Mouse (Mus musculus) CH12.LX (cell line): ENCODE data around the gene Fpr2. TPM values are rescaled to one million over a fixed set of nuclear protein-coding genes. Genes with fewer than 3 reads are reported as not detected.

Experiments
- DNase-seq: peaks from one replicate; pipeline ENCODE4 v3.0.0-alpha.2; 2013; ENCODE audit errors: extremely low read depth
- H3K27ac ChIP-seq: 2 replicates; pipeline ENCODE4 v1.5.1; 2012; ENCODE audit warnings: low read depth, mild to moderate bottlenecking, control low read depth, moderate library complexity; ENCODE audit not compliant: insufficient read depth
- H3K27me3 ChIP-seq: replicated peaks from 2 replicates; pipeline ENCODE3; 2012; ENCODE audit warnings: inconsistent platforms
- H3K36me3 ChIP-seq, 2 experiments: replicated peaks in 1 of 2; 2 replicates each; pipeline versions ENCODE3 to v1.6.1; 2012; ENCODE audit warnings: inconsistent platforms in 1 of 2, low read length in 1 of 2, mild to moderate bottlenecking in 1 of 2, mixed read lengths in 1 of 2, moderate library complexity in 1 of 2; ENCODE audit not compliant: control insufficient read depth in 1 of 2, insufficient read depth in 1 of 2
- H3K4me1 ChIP-seq, 2 experiments: 2 replicates each; pipeline ENCODE4 v1.6.1; 2012; ENCODE audit warnings: inconsistent platforms in 1 of 2, moderate library complexity in 1 of 2; ENCODE audit not compliant: insufficient read depth in 2 of 2, control insufficient read depth in 1 of 2
- H3K4me2 ChIP-seq: 2 replicates; pipeline ENCODE4 v1.6.1; 2012; ENCODE audit warnings: low read depth, mild to moderate bottlenecking, control low read depth; ENCODE audit not compliant: poor library complexity, insufficient read depth, severe bottlenecking
- H3K4me3 ChIP-seq, 3 experiments: fragments of 150-350 bp in 1 of 3; sonication (generic) in 1 of 3; replicated peaks in 1 of 3; 2 replicates each; pipeline versions ENCODE3 to v1.5.1; 2011 to 2012; ENCODE audit warnings: low read depth in 2 of 3, low read length in 2 of 3, mild to moderate bottlenecking in 2 of 3, moderate library complexity in 2 of 3, control low read depth in 1 of 3, improper control_type of control experiment in 1 of 3, inconsistent platforms in 1 of 3, mixed read lengths in 1 of 3; ENCODE audit not compliant: poor library complexity in 1 of 3
- H3K79me2 ChIP-seq: replicated peaks from 2 replicates; pipeline ENCODE4 v1.6.1; 2012; ENCODE audit warnings: mild to moderate bottlenecking, moderate library complexity; ENCODE audit not compliant: control insufficient read depth, poor library complexity, insufficient read depth, severe bottlenecking; ENCODE audit errors: extremely low read depth
- H3K9ac ChIP-seq: 2 replicates; pipeline ENCODE4 v1.6.1; 2012; ENCODE audit warnings: low read depth, mild to moderate bottlenecking, control low read depth, moderate library complexity; ENCODE audit not compliant: insufficient read depth
- H3K9me3 ChIP-seq: replicated peaks from 2 replicates; pipeline ENCODE3; 2012; ENCODE audit warnings: low read length, inconsistent platforms, mixed read lengths
- BHLHE40 ChIP-seq: IDR thresholded peaks from 2 replicates; pipeline ENCODE4 v1.6.1; 2011; ENCODE audit warnings: mild to moderate bottlenecking, low read depth, low read length, improper control_type of control experiment
- CTCF ChIP-seq, 2 experiments: IDR thresholded peaks in 1 of 2; conservative IDR thresholded peaks in 1 of 2; 2 replicates each; pipeline ENCODE4 v1.5.1; 2011 to 2012; ENCODE audit warnings: low read depth in 2 of 2, low read length in 2 of 2, improper control_type of control experiment in 1 of 2, inconsistent platforms in 1 of 2, mild to moderate bottlenecking in 1 of 2, moderate library complexity in 1 of 2
- EP300 ChIP-seq: IDR thresholded peaks from 2 replicates; pipeline ENCODE4 v1.6.1; 2011; ENCODE audit warnings: low read length, improper control_type of control experiment
- ETS1 ChIP-seq: conservative IDR thresholded peaks from 2 replicates; pipeline ENCODE4 v1.6.1; 2012; ENCODE audit warnings: low read depth, mild to moderate bottlenecking, inconsistent platforms, low read length, improper control_type of control experiment, moderate library complexity
- GABPA ChIP-seq: IDR thresholded peaks from 2 replicates; pipeline ENCODE4 v1.6.1; 2012; ENCODE audit warnings: low read depth, low read length, improper control_type of control experiment, inconsistent platforms; ENCODE audit not compliant: insufficient replicate concordance
- HCFC1 ChIP-seq: IDR thresholded peaks from 2 replicates; pipeline ENCODE4 v1.6.1; 2012; ENCODE audit warnings: low read depth, mild to moderate bottlenecking, inconsistent platforms, low read length, improper control_type of control experiment
- IRF4 ChIP-seq: IDR thresholded peaks from 2 replicates; pipeline ENCODE4 v1.6.1; 2014; ENCODE audit warnings: low read depth, mild to moderate bottlenecking, inconsistent platforms, low read length, improper control_type of control experiment
- MAFK ChIP-seq: IDR thresholded peaks from 2 replicates; pipeline ENCODE4 v1.6.1; 2011; ENCODE audit warnings: low read length, improper control_type of control experiment; ENCODE audit not compliant: insufficient replicate concordance
- NELFE ChIP-seq: IDR thresholded peaks from 2 replicates; pipeline ENCODE4 v1.6.1; 2011; ENCODE audit warnings: low read depth, low read length, improper control_type of control experiment
- NRF1 ChIP-seq: IDR thresholded peaks from 2 replicates; pipeline ENCODE4 v1.6.1; 2014; ENCODE audit warnings: low read depth, mild to moderate bottlenecking, inconsistent platforms, low read length, improper control_type of control experiment, moderate library complexity
- POLR2AphosphoS2 ChIP-seq: IDR thresholded peaks from 2 replicates; pipeline ENCODE4 v1.6.1; 2011; ENCODE audit warnings: low read depth, low read length, improper control_type of control experiment
- RCOR1 ChIP-seq: conservative IDR thresholded peaks from 2 replicates; pipeline ENCODE4 v1.6.1; 2012; ENCODE audit warnings: low read depth, mild to moderate bottlenecking, inconsistent platforms, low read length, improper control_type of control experiment
- SMC3 ChIP-seq: IDR thresholded peaks from 2 replicates; pipeline ENCODE4 v1.6.1; 2011; ENCODE audit warnings: low read depth, low read length, improper control_type of control experiment
- TCF12 ChIP-seq: IDR thresholded peaks from 2 replicates; pipeline ENCODE4 v1.6.1; 2014; ENCODE audit warnings: low read depth, mild to moderate bottlenecking, inconsistent platforms, low read length, improper control_type of control experiment
- USF1 ChIP-seq: IDR thresholded peaks from 2 replicates; pipeline ENCODE4 v1.6.1; 2014; ENCODE audit warnings: low read depth, mild to moderate bottlenecking, inconsistent platforms, low read length, improper control_type of control experiment
- USF2 ChIP-seq: conservative IDR thresholded peaks from 2 replicates; pipeline ENCODE4 v1.6.1; 2011; ENCODE audit warnings: low read depth, low read length, improper control_type of control experiment
- dilution Hi-C: fragments of 300-500 bp; cut with MboI; formaldehyde crosslinking; loops from 2 replicates; pipeline ENCODE4 v1.14.3; 2020; ENCODE audit warnings: low sequenced_read_pairs; ENCODE audit not compliant: extremely low pct_unique_long_range_greater_than_20kb, extremely low pct_ligation_motif_present
- in situ Hi-C: fragments of 300-500 bp; cut with MboI; formaldehyde crosslinking; loops from 3 replicates; pipeline ENCODE4 v1.14.3; 2019; ENCODE audit warnings: low sequenced_read_pairs, low pct_ligation_motif_present, low pct_unique_long_range_greater_than_20kb, mixed read lengths
- polyA plus RNA-seq: library from polyadenylated mRNA; unstranded; fragments of >175 nt; gene quantifications from 2 replicates; pipeline ENCODE4 v1.2.1, GENCODE M21; 2012; ENCODE audit warnings: low read depth; ENCODE audit not compliant: insufficient read length
- total RNA-seq, 2 experiments: library from RNA; depleted of rRNA; stranded (reverse); fragments of 300-350 nt in 1 of 2; fragments of >200 nt in 1 of 2; gene quantifications; 2 replicates each; pipeline ENCODE4 v1.2.3; 2012 to 2014

Gene Fpr2
- total and polyA plus RNA-seq, 3 experiments = not detected

DNA sequence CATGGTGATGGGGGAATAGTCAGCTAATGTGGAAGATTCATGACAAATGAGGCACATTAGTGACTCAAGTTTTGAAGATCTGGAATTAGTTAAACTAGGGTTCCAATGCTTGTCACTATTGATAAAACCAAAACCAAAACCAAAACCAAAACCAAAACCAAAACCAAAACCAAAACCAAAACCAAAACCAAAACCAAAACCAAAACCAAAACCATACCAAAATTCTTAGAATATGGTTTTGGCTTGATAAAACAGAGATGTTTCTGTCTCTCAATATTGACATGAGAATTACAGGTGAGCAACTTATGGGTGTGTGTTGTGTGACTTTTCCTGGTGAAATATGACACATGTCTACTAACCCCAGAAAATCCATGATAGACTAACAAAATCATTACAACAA lies 30.2 kb downstream of the Fpr2 start:
- Histone ChIP-seq H3K36me3 (no peaks in the 10 kb centered on the region), H3K9ac (no peak overlapping the region), H3K27ac (no peak overlapping the region), H3K4me1 (no peaks in the 10 kb centered on the region), H3K4me3 (no peak overlapping the region), H3K9me3 (no peaks in the 10 kb centered on the region), H3K27me3 (no peaks in the 10 kb centered on the region), H3K79me2 (no peaks in the 10 kb centered on the region), H3K4me2 (no peak overlapping the region)
- dilution Hi-C loops = no loop called here
- no peak for TF ChIP-seq USF1
- TF ChIP-seq HCFC1 = no peak
- no peak for TF ChIP-seq GABPA
- TF ChIP-seq RCOR1 = no peak
- no peak for TF ChIP-seq SMC3
- TF ChIP-seq CTCF (conservative IDR thresholded peaks at IDR 0.05 in 1 of 2, IDR thresholded peaks at IDR 0.05 in 1 of 2; ENCODE audit: low read depth in 2 of 2, low read length in 2 of 2) = no peak
- no peak for TF ChIP-seq NRF1
- no peak for TF ChIP-seq EP300
- peak; percentile 88 for TF ChIP-seq ETS1
- no peak for TF ChIP-seq NELFE
- no peak for TF ChIP-seq MAFK
- no peak for TF ChIP-seq USF2
- TF ChIP-seq BHLHE40 = no peak
- peak; percentile 37; the same call in 1 of the 2 replicates for TF ChIP-seq IRF4
- no peak for TF ChIP-seq TCF12
- TF ChIP-seq POLR2AphosphoS2 = no peak
- in situ Hi-C loops = no loop called here
- no peak for DNase-seq

Other genes with a start within 250 kb of the Fpr2 start
- not detected in 2 replicates for gene Vmn2r90, start 184.1 kb upstream of the Fpr2 start, total RNA-seq (2012; rRNA removed)
- 0.11 TPM in 1 of 2 replicates, not detected in the other for gene Vmn2r90, start 184.1 kb upstream of the Fpr2 start, total RNA-seq (2014; rRNA removed)
- gene Vmn2r90, start 184.1 kb upstream of the Fpr2 start, polyA plus RNA-seq = 0.09 and 0.10 TPM in 2 replicates
- not detected in 2 replicates for gene Spaca6, start 60.7 kb upstream of the Fpr2 start, total RNA-seq (2012; rRNA removed)
- not detected in 2 replicates for gene Spaca6, start 60.7 kb upstream of the Fpr2 start, total RNA-seq (2014; rRNA removed)
- gene Spaca6, start 60.7 kb upstream of the Fpr2 start, polyA plus RNA-seq = 0.67 TPM in 1 of 2 replicates, not detected in the other
- gene Has1, start 32.6 kb upstream of the Fpr2 start, total RNA-seq (2012; rRNA removed) = not detected in 2 replicates
- gene Has1, start 32.6 kb upstream of the Fpr2 start, total RNA-seq (2014; rRNA removed) = not detected in 2 replicates
- not detected in 2 replicates for gene Has1, start 32.6 kb upstream of the Fpr2 start, polyA plus RNA-seq
- gene Fpr1, start 3.9 kb upstream of the Fpr2 start, total RNA-seq (2012; rRNA removed) = not detected in 2 replicates
- not detected in 2 replicates for gene Fpr1, start 3.9 kb upstream of the Fpr2 start, total RNA-seq (2014; rRNA removed)
- not detected in 2 replicates for gene Fpr1, start 3.9 kb upstream of the Fpr2 start, polyA plus RNA-seq
- not detected in 2 replicates for gene Fpr3, start within 50 bp of the Fpr2 start, total RNA-seq (2012; rRNA removed)
- not detected in 2 replicates for gene Fpr3, start within 50 bp of the Fpr2 start, total RNA-seq (2014; rRNA removed)
- gene Fpr3, start within 50 bp of the Fpr2 start, polyA plus RNA-seq = not detected in 2 replicates
- gene Fpr-rs4, start 133.9 kb downstream of the Fpr2 start, total RNA-seq (2012; rRNA removed) = not detected in 2 replicates
- gene Fpr-rs4, start 133.9 kb downstream of the Fpr2 start, total RNA-seq (2014; rRNA removed) = not detected in 2 replicates
- gene Fpr-rs4, start 133.9 kb downstream of the Fpr2 start, polyA plus RNA-seq = not detected in 2 replicates
- not detected in 2 replicates for gene Vmn2r124, start 161.6 kb downstream of the Fpr2 start, total RNA-seq (2012; rRNA removed)
- not detected in 2 replicates for gene Vmn2r124, start 161.6 kb downstream of the Fpr2 start, total RNA-seq (2014; rRNA removed)
- not detected in 2 replicates for gene Vmn2r124, start 161.6 kb downstream of the Fpr2 start, polyA plus RNA-seq
- not detected in 2 replicates for gene Vmn2r91, start 197.2 kb downstream of the Fpr2 start, total RNA-seq (2012; rRNA removed)
- not detected in 2 replicates for gene Vmn2r91, start 197.2 kb downstream of the Fpr2 start, total RNA-seq (2014; rRNA removed)
- gene Vmn2r91, start 197.2 kb downstream of the Fpr2 start, polyA plus RNA-seq = not detected in 2 replicates